Mouse (Mus musculus): ENCODE data around the gene Pclo. TPM values are rescaled to one million over a fixed set of nuclear protein-coding genes. Genes with fewer than 3 reads are reported as not detected.

Pclo gene
- polyA plus RNA-seq, 1 experiment = 0.28 TPM

DNA sequence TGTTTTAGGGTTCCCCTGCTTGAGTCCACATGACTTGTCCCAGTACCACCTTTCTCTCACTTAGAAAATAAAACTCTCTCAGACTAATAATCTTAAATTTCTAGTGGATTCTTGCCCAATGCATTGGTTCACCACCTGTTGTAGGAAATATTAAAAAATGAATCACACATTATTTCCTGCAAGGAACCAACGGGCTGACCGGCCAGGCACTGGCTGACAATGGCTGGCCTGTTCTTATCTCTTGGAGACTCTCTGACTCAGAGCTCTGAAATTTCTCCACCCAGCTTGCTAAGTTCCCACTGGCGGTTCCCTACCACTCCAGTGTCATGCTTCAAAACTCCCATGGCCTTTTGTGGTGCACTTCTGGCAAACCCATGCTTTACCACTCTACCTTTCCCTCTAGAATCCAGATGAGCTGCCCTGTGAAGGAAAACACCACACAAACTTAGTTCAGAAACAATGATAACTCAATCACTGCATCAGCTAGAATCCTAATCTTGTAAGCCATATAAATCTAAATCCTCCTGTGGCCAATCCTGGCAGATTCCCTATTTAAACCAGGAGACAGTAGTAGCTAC is 214.0 kb downstream of the Pclo start:
- TF ChIP-seq CTCF (IDR thresholded peaks at IDR 0.05; ENCODE audit: control insufficient read depth, insufficient read depth, insufficient replicate concordance, low read depth, low read length) (no peak), POLR2A (IDR thresholded peaks at IDR 0.05; ENCODE audit: control insufficient read depth, low read depth, low read length) (no peak)
- Histone ChIP-seq H3K27me3 (ENCODE audit: control insufficient read depth, insufficient read depth, low read length) (no peaks in the 10 kb centered on the region), H3K4me1 (ENCODE audit: control insufficient read depth, insufficient read depth, low read length) (no peaks in the 10 kb centered on the region), H3K36me3 (ENCODE audit: control insufficient read depth, insufficient read depth, low read length) (no peaks in the 10 kb centered on the region), H3K27ac (ENCODE audit: control insufficient read depth, insufficient read depth, low read depth, low read length) (no peak overlapping the region), H3K4me3 (ENCODE audit: control insufficient read depth, low read depth, low read length) (no peak overlapping the region)

DNA sequence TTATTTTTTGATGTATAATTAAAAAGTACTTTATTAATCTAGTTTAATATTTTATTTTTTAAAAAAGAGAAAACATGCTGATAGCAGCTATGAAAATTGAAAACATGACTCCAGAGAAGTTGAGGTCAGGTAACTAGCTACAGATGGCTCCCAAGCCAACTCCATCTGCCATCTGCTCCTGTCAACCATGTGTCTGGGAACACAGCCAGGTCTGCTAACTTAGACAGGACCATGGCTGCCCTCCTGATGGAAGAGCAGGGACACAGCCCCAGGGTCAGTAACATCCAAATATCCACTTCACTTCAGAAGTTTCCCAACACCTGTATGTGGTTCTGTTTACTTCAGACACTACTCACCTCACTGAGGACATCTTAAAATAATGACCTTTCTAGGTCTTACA is 236.2 kb downstream of the Pclo start:
- H3K4me3 ChIP-seq (ENCODE audit: control insufficient read depth, low read depth, low read length) = no peak overlapping the region
- TF ChIP-seq CTCF (IDR thresholded peaks at IDR 0.05; ENCODE audit: control insufficient read depth, insufficient read depth, insufficient replicate concordance, low read depth, low read length) (no peak), POLR2A (IDR thresholded peaks at IDR 0.05; ENCODE audit: control insufficient read depth, low read depth, low read length) (no peak)
- no peaks in the 10 kb centered on the region for H3K4me1 ChIP-seq (ENCODE audit: control insufficient read depth, insufficient read depth, low read length)
- H3K36me3 ChIP-seq (ENCODE audit: control insufficient read depth, insufficient read depth, low read length) = no peaks in the 10 kb centered on the region
- H3K27me3 ChIP-seq (ENCODE audit: control insufficient read depth, insufficient read depth, low read length) = no peaks in the 10 kb centered on the region
- H3K27ac ChIP-seq (ENCODE audit: control insufficient read depth, insufficient read depth, low read depth, low read length) = no peak overlapping the region

DNA sequence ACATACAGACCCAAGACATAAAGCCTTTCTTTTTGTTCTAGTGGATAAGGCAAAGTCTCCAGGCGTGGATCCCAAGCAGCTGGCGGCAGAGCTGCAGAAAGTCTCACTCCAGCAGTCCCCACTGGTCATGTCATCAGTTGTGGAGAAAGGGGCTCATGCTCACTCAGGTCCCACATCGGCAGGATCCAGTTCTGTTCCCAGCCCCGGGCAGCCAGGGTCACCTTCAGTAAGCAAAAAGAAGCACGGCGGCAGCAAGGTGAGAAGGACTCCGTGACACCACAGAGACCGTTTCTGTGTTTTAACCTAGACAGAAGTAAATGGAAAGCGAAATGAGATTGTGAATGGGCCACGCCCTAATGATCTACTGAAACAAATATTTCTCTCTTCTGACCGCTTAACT is 252.0 kb downstream of the Pclo start:
- Histone ChIP-seq H3K27ac (ENCODE audit: control insufficient read depth, insufficient read depth, low read depth, low read length) (no peak overlapping the region), H3K36me3 (ENCODE audit: control insufficient read depth, insufficient read depth, low read length) (no peaks in the 10 kb centered on the region), H3K27me3 (ENCODE audit: control insufficient read depth, insufficient read depth, low read length) (no peaks in the 10 kb centered on the region), H3K4me3 (ENCODE audit: control insufficient read depth, low read depth, low read length) (no peak overlapping the region), H3K4me1 (ENCODE audit: control insufficient read depth, insufficient read depth, low read length) (no peaks in the 10 kb centered on the region)
- no peak for TF ChIP-seq CTCF (IDR thresholded peaks at IDR 0.05; ENCODE audit: control insufficient read depth, insufficient read depth, insufficient replicate concordance, low read depth, low read length)

DNA sequence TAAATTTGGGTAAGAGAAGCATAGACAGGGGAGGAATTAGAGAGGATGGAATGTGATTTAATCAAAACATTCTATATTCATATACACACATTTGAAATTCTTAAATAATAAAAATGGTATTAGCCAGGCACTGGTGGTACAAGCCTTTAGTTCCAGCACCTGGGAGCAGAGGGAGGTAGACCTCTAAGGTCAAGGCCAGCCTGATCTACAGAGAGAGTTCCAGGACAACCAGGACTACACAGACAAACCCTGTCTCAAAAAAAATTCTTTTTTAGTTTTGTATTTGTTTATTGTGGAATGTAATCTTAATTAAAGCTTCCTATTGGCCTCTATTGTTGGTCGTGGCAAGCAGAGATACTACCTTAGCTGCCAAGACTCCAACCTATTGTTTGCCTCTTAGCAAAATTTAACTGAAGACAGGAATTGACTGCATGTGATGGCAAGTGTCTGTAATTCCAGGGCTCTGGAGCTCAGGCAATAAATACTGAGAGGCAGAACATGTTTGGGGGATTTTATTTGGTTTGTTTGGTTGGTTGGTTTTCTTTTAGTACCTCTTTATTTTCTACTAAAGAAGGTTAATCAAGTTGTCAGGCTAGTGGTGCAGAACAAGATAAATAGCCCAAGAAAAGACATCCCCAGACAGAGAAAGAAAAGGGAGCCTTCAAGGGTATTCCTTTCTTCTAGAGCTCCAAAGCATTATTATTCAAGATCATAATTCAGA is 267.8 kb downstream of the Pclo start:
- TF ChIP-seq CTCF (IDR thresholded peaks at IDR 0.05; ENCODE audit: control insufficient read depth, insufficient read depth, insufficient replicate concordance, low read depth, low read length) = no peak
- TF ChIP-seq POLR2A (IDR thresholded peaks at IDR 0.05; ENCODE audit: control insufficient read depth, low read depth, low read length) = no peak
- H3K36me3 ChIP-seq (ENCODE audit: control insufficient read depth, insufficient read depth, low read length) = no peaks in the 10 kb centered on the region

DNA sequence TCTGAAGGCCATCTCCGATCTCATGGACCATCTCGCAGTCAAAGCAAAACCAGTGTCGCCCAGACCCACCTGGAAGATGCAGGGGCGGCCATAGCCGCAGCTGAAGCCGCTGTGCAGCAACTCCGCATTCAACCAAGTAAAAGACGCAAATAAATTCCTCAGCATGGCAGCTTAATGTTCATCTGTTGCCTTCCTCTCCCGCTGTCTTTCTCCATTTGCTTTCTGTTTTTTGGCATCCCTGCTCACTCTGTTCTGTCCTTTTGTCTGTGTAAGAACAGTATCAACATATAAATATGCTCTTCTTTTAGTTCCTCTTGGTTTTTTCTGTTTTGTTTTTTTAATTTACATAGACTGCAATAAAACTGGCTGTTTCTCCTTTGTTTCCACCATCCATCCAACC is 279.2 kb downstream of the Pclo start:
- no peaks in the 10 kb centered on the region for H3K36me3 ChIP-seq (ENCODE audit: control insufficient read depth, insufficient read depth, low read length)
- H3K4me3 ChIP-seq (ENCODE audit: control insufficient read depth, low read depth, low read length) = no peak overlapping the region
- H3K27ac ChIP-seq (ENCODE audit: control insufficient read depth, insufficient read depth, low read depth, low read length) = no peak overlapping the region
- H3K4me1 ChIP-seq (ENCODE audit: control insufficient read depth, insufficient read depth, low read length) = no peaks in the 10 kb centered on the region
- H3K27me3 ChIP-seq (ENCODE audit: control insufficient read depth, insufficient read depth, low read length) = no peaks in the 10 kb centered on the region
- TF ChIP-seq POLR2A (IDR thresholded peaks at IDR 0.05; ENCODE audit: control insufficient read depth, low read depth, low read length) = no peak
- no peak for TF ChIP-seq CTCF (IDR thresholded peaks at IDR 0.05; ENCODE audit: control insufficient read depth, insufficient read depth, insufficient replicate concordance, low read depth, low read length)

More for the DNA sequence above, 267.8 kb downstream of the Pclo start:
- Histone ChIP-seq H3K4me1 (ENCODE audit: control insufficient read depth, insufficient read depth, low read length) (no peaks in the 10 kb centered on the region), H3K27me3 (ENCODE audit: control insufficient read depth, insufficient read depth, low read length) (no peaks in the 10 kb centered on the region), H3K27ac (ENCODE audit: control insufficient read depth, insufficient read depth, low read depth, low read length) (no peak overlapping the region), H3K4me3 (ENCODE audit: control insufficient read depth, low read depth, low read length) (no peak overlapping the region)

DNA sequence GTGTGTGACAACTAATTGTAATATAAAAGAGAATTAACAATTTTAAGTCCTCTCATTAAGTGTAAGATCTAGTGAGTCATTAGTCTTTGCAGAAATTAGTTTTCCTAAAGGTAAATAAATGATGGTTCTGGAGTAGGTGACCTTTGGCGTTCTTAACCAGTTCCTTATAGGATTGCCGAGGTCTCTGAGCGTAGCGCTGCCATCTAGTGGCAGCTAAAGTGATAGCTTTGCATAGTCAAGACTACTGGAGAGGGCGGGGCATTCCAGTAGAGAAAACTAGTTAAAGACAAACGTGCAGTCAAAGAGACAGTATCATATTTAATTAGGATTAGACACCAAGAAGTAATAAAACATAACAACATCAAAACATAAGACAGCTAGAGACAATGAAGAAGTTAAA is 292.4 kb downstream of the Pclo start:
- no peak overlapping the region for H3K4me3 ChIP-seq (ENCODE audit: control insufficient read depth, low read depth, low read length)
- TF ChIP-seq POLR2A (IDR thresholded peaks at IDR 0.05; ENCODE audit: control insufficient read depth, low read depth, low read length) (no peak), CTCF (IDR thresholded peaks at IDR 0.05; ENCODE audit: control insufficient read depth, insufficient read depth, insufficient replicate concordance, low read depth, low read length) (no peak; the same call in 1 of the 2 replicates)
- H3K27me3 ChIP-seq (ENCODE audit: control insufficient read depth, insufficient read depth, low read length) = no peaks in the 10 kb centered on the region
- H3K4me1 ChIP-seq (ENCODE audit: control insufficient read depth, insufficient read depth, low read length) = peaks cover 2% of the 10 kb centered on the region; the same call in 1 of the 2 replicates
- no peak overlapping the region for H3K27ac ChIP-seq (ENCODE audit: control insufficient read depth, insufficient read depth, low read depth, low read length)
- H3K36me3 ChIP-seq (ENCODE audit: control insufficient read depth, insufficient read depth, low read length) = no peaks in the 10 kb centered on the region

DNA sequence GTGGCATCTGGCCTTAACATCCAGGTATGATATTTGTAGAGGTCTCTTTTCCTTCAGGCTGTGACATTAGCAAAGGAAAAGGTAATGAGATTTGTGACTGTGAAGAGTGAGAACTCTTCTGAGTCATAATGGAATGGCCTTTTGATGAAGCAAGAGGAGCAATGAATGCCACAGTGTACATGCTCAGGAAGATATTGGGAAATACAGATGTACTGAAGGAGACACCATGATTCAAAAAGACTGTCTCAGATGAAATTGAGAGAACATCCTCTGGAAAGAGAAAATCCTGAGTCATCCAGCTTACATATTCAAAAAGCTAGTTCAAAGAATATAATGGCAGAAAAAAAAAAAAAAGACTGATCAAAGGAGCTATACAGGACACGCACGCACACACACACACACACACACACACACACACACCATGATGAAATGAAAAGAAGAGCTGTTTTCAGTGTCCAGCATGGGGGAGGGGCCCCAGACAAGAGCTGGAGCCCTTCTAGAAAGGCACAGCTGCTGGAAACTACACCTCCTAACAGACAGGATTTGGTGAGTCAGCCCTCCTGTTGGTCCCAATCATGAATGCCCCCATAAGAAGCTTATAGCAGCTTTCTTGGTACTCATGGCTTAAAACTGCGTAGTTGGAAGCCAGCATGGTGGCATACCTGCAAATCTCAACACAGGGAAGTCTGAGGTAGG is 318.6 kb downstream of the Pclo start:
- Histone ChIP-seq H3K27me3 (ENCODE audit: control insufficient read depth, insufficient read depth, low read length) (no peaks in the 10 kb centered on the region), H3K4me1 (ENCODE audit: control insufficient read depth, insufficient read depth, low read length) (no peaks in the 10 kb centered on the region), H3K36me3 (ENCODE audit: control insufficient read depth, insufficient read depth, low read length) (no peaks in the 10 kb centered on the region), H3K4me3 (ENCODE audit: control insufficient read depth, low read depth, low read length) (no peak overlapping the region), H3K27ac (ENCODE audit: control insufficient read depth, insufficient read depth, low read depth, low read length) (no peak overlapping the region)
- no peak for TF ChIP-seq CTCF (IDR thresholded peaks at IDR 0.05; ENCODE audit: control insufficient read depth, insufficient read depth, insufficient replicate concordance, low read depth, low read length)
- no peak for TF ChIP-seq POLR2A (IDR thresholded peaks at IDR 0.05; ENCODE audit: control insufficient read depth, low read depth, low read length)
